Mouse (Mus musculus) heart, embryonic 16.5 days (tissue): ENCODE data around the gene Atraid. TPM values are rescaled to one million over a fixed set of nuclear protein-coding genes. Genes with fewer than 3 reads are reported as not detected.
"Not testable (repeated sequence)": the region's sequence is repeated elsewhere in the genome, so short reads cannot be mapped to it uniquely, and the experiment has no call there.

ENCODE experiments used
- ATAC-seq: fragments of 200-750 bp; cut with Nextera tagmentation; replicated peaks from 2 replicates; pipeline ENCODE4 v1.8.0; 2017; ENCODE audit warnings: moderate number of reproducible peaks; ENCODE audit not compliant: insufficient read depth, low FRiP score; ENCODE audit errors: extremely low read depth
- H3K27ac ChIP-seq: fragments of 300-500 bp; sonication (generic); 2 replicates; pipeline ENCODE4 v1.5.1; 2014; ENCODE audit warnings: mild to moderate bottlenecking, low read length, control low read depth, moderate library complexity
- H3K27me3 ChIP-seq: fragments of 300-500 bp; sonication (generic); 2 replicates; pipeline ENCODE4 v1.6.1; 2014; ENCODE audit warnings: low read length, mixed read lengths; ENCODE audit not compliant: control insufficient read depth, insufficient read depth
- H3K36me3 ChIP-seq: fragments of 300-500 bp; sonication (generic); 2 replicates; pipeline ENCODE4 v1.6.1; 2014; ENCODE audit not compliant: control insufficient read depth, insufficient read depth
- H3K4me1 ChIP-seq: fragments of 300-500 bp; sonication (generic); 2 replicates; pipeline ENCODE4 v1.6.1; 2014; ENCODE audit warnings: low read length, mixed read lengths; ENCODE audit not compliant: control insufficient read depth, insufficient read depth
- H3K4me2 ChIP-seq: fragments of 300-500 bp; sonication (generic); 2 replicates; pipeline ENCODE4 v1.6.1; 2014; ENCODE audit warnings: low read depth, mild to moderate bottlenecking, control low read depth, low read length
- H3K4me3 ChIP-seq: fragments of 300-500 bp; sonication (generic); 2 replicates; pipeline ENCODE4 v1.5.1; 2014; ENCODE audit warnings: mild to moderate bottlenecking, control low read depth, low read length
- H3K9ac ChIP-seq: fragments of 300-500 bp; sonication (generic); 2 replicates; pipeline ENCODE4 v1.6.1; 2014; ENCODE audit warnings: low read length, control low read depth
- H3K9me3 ChIP-seq: fragments of 300-500 bp; sonication (generic); replicated peaks from 2 replicates; pipeline ENCODE4 v1.6.1; 2016; ENCODE audit warnings: low read length; ENCODE audit not compliant: control insufficient read depth
- WGBS: fragments of 180-500 bp; shearing (Covaris S2); extraction: QIAGEN DNeasy Blood & Tissue Kit; methylation state at CpG from one replicate; pipeline ENCODE4 v1.1.7; 2014; 5-methylcytosine and 5-hydroxymethylcytosine counted together
- polyA plus RNA-seq: library from polyadenylated mRNA; unstranded; fragments of >200 nt; fragmentation: Nextera tagmentation; extraction: Ambion mirVana; gene quantifications from 2 replicates; pipeline ENCODE4 v1.2.1, GENCODE M21; 2015

The Atraid gene
- polyA plus RNA-seq, 1 experiment from 2014 or later, result 117 TPM

GRCm38 (mm10) chr5:31022690-31023089, 25.4 kb upstream of the Atraid start:
- Histone ChIP-seq H3K9ac (no peak overlapping the region), H3K27me3 (no peaks in the 10 kb centered on the region), H3K9me3 (no peaks in the 10 kb centered on the region), H3K4me1 (no peaks in the 10 kb centered on the region), H3K27ac (no peak overlapping the region), H3K36me3 (no peaks in the 10 kb centered on the region), H3K4me3 (no peak overlapping the region), H3K4me2 (no peak overlapping the region)
- WGBS, result 50% methylated on average over 1 of the region's 1 CpGs
- ATAC-seq, result no peak

- H3K9me3 ChIP-seq, result no peaks in the 10 kb centered on the region
- H3K27me3 ChIP-seq, result no peaks in the 10 kb centered on the region
- no peaks in the 10 kb centered on the region for H3K36me3 ChIP-seq
- no peaks in the 10 kb centered on the region for H3K4me1 ChIP-seq
- WGBS, result 45% methylated on average over 3 of the region's 4 CpGs
- no peak overlapping the region for H3K4me2 ChIP-seq
- H3K4me3 ChIP-seq, result no peak overlapping the region
- ATAC-seq, result no peak
- no peak overlapping the region for H3K9ac ChIP-seq
- no peak overlapping the region for H3K27ac ChIP-seq
Measured at GRCm38 (mm10) chr5:31023254-31023653, 24.9 kb upstream of the Atraid start.

GRCm38 (mm10) chr5:31024641-31025040, 23.5 kb upstream of the Atraid start:
- H3K9ac ChIP-seq, result no peak overlapping the region
- no peaks in the 10 kb centered on the region for H3K4me1 ChIP-seq
- H3K9me3 ChIP-seq, result no peaks in the 10 kb centered on the region
- no peaks in the 10 kb centered on the region for H3K36me3 ChIP-seq
- no peaks in the 10 kb centered on the region for H3K27me3 ChIP-seq
- ATAC-seq, result no peak
- H3K27ac ChIP-seq, result no peak overlapping the region
- H3K4me2 ChIP-seq, result no peak overlapping the region
- no peak overlapping the region for H3K4me3 ChIP-seq

GRCm38 (mm10) chr5:31030926-31031325, 17.2 kb upstream of the Atraid start:
- 78% methylated on average over 4 of the region's 4 CpGs for WGBS
- H3K9me3 ChIP-seq, result no peaks in the 10 kb centered on the region
- no peak overlapping the region for H3K27ac ChIP-seq
- no peaks in the 10 kb centered on the region for H3K4me1 ChIP-seq
- H3K36me3 ChIP-seq, result no peaks in the 10 kb centered on the region
- H3K27me3 ChIP-seq, result no peaks in the 10 kb centered on the region
- H3K4me2 ChIP-seq, result no peak overlapping the region
- no peak overlapping the region for H3K4me3 ChIP-seq
- no peak overlapping the region for H3K9ac ChIP-seq
- ATAC-seq, result no peak

GRCm38 (mm10) chr5:31031508-31031907, 16.6 kb upstream of the Atraid start:
- no peak for ATAC-seq
- Histone ChIP-seq H3K4me2 (no peak overlapping the region), H3K4me1 (no peaks in the 10 kb centered on the region), H3K9me3 (no peaks in the 10 kb centered on the region), H3K27me3 (no peaks in the 10 kb centered on the region), H3K4me3 (no peak overlapping the region), H3K36me3 (peaks cover 2% of the 10 kb centered on the region; the same call in 1 of the 2 replicates), H3K27ac (no peak overlapping the region), H3K9ac (no peak overlapping the region)
- WGBS, result 84% methylated on average over 8 of the region's 8 CpGs

GRCm38 (mm10) chr5:31034669-31035068, 13.4 kb upstream of the Atraid start:
- no peak for ATAC-seq
- no peak overlapping the region for H3K9ac ChIP-seq
- H3K4me3 ChIP-seq, result no peak overlapping the region

GRCm38 (mm10) chr5:31036556-31036955, 11.6 kb upstream of the Atraid start:
- H3K9ac ChIP-seq, H3K4me2 ChIP-seq, H3K4me1 ChIP-seq, H3K27me3 ChIP-seq, H3K27ac ChIP-seq, ATAC-seq, H3K4me3 ChIP-seq, H3K9me3 ChIP-seq: not testable (repeated sequence)
- 80% methylated on average over 11 of the region's 11 CpGs for WGBS
- H3K36me3 ChIP-seq, result peaks cover 11% of the 10 kb centered on the region; the same call in 1 of the 2 replicates

More at GRCm38 (mm10) chr5:31034669-31035068, 13.4 kb upstream of the Atraid start:
- H3K4me1 ChIP-seq, result no peaks in the 10 kb centered on the region
- WGBS, result 87% methylated on average over 6 of the region's 6 CpGs
- no peaks in the 10 kb centered on the region for H3K27me3 ChIP-seq
- H3K36me3 ChIP-seq, result peaks cover 5% of the 10 kb centered on the region; the same call in 1 of the 2 replicates
- no peaks in the 10 kb centered on the region for H3K9me3 ChIP-seq
- no peak overlapping the region for H3K4me2 ChIP-seq
- H3K27ac ChIP-seq, result no peak overlapping the region

- no peaks in the 10 kb centered on the region for H3K27me3 ChIP-seq
- peaks cover 19% of the 10 kb centered on the region for H3K36me3 ChIP-seq
- H3K4me2 ChIP-seq, result no peak overlapping the region
- H3K9ac ChIP-seq, result no peak overlapping the region
- 87% methylated on average over 7 of the region's 7 CpGs for WGBS
- no peaks in the 10 kb centered on the region for H3K9me3 ChIP-seq
- no peak overlapping the region for H3K4me3 ChIP-seq
- no peak for ATAC-seq
- no peaks in the 10 kb centered on the region for H3K4me1 ChIP-seq
- no peak overlapping the region for H3K27ac ChIP-seq
Measured at GRCm38 (mm10) chr5:31038171-31038845, 9.8 kb upstream of the Atraid start.

GRCm38 (mm10) chr5:31046416-31046815, 1.7 kb upstream of the Atraid start:
- Histone ChIP-seq H3K36me3 (peaks cover 12% of the 10 kb centered on the region), H3K4me3 (no peak overlapping the region), H3K9me3 (no peaks in the 10 kb centered on the region), H3K9ac (no peak overlapping the region), H3K27ac (no peak overlapping the region), H3K4me2 (no peak overlapping the region), H3K4me1 (peaks cover 9% of the 10 kb centered on the region), H3K27me3 (no peaks in the 10 kb centered on the region)
- 91% methylated on average over 6 of the region's 6 CpGs for WGBS
- no peak for ATAC-seq
